Mouse (Mus musculus) retina, postnatal 1 day (tissue): ENCODE data around the gene Ermap.

ENCODE experiments used
- DNase-seq: peaks from one replicate; pipeline ENCODE4 v3.0.0-alpha.2; 2012

Gene Ermap

GRCm38 (mm10) chr4:119189864-119190263 is at the start of gene Ermap:
Ermap (minus strand) TSS chr4:119190011.
- no peak for DNase-seq

GRCm38 (mm10) chr4:119239181-119239682 is 49.4 kb upstream of the Ermap start:
- DNase-seq, result peak; percentile 89

- no peak for DNase-seq
Measured at GRCm38 (mm10) chr4:119238661-119239060, 48.9 kb upstream of the Ermap start.

- no peak for DNase-seq
Measured at GRCm38 (mm10) chr4:119234348-119234747, 44.5 kb upstream of the Ermap start.

GRCm38 (mm10) chr4:119233256-119233901 is 43.6 kb upstream of the Ermap start:
- peak; percentile 70 for DNase-seq

GRCm38 (mm10) chr4:119232410-119233255 is 42.8 kb upstream of the Ermap start, which contains the start of the genes AU022252 and P3h1:
AU022252 (minus strand) TSS chr4:119232712.
P3h1 (plus strand) TSS chr4:119232915.
- DNase-seq, result peak; percentile 100

- DNase-seq, result no peak
Measured at GRCm38 (mm10) chr4:119226751-119227150, 36.9 kb upstream of the Ermap start.

GRCm38 (mm10) chr4:119225719-119226118 is 35.9 kb upstream of the Ermap start:
- DNase-seq, result no peak

GRCm38 (mm10) chr4:119224534-119224933 is 34.7 kb upstream of the Ermap start:
- no peak for DNase-seq

GRCm38 (mm10) chr4:119223696-119224095 is 33.9 kb upstream of the Ermap start:
- peak; percentile 82 for DNase-seq

GRCm38 (mm10) chr4:119218169-119218568 is 28.4 kb upstream of the Ermap start, which contains the start of gene Tmem269:
Tmem269 (minus strand) TSS chr4:119218217.
- peak; percentile 35 for DNase-seq

GRCm38 (mm10) chr4:119216667-119217066 is 26.9 kb upstream of the Ermap start:
- DNase-seq, result peak; percentile 17

- DNase-seq, result peak; percentile 80
Measured at GRCm38 (mm10) chr4:119204672-119205071, 14.9 kb upstream of the Ermap start.

- DNase-seq, result no peak
Measured at GRCm38 (mm10) chr4:119198105-119198504, 8.3 kb upstream of the Ermap start.

GRCm38 (mm10) chr4:119195582-119196320 is 5.9 kb upstream of the Ermap start:
- DNase-seq, result no peak

- peak; percentile 92 for DNase-seq
Measured at GRCm38 (mm10) chr4:119194909-119195581, 5.2 kb upstream of the Ermap start, which contains the start of gene Svbp. Svbp (plus strand) TSS chr4:119195306.

GRCm38 (mm10) chr4:119192757-119193156 is 2.9 kb upstream of the Ermap start:
- DNase-seq, result no peak

GRCm38 (mm10) chr4:119191273-119191672 is 1.5 kb upstream of the Ermap start:
- no peak for DNase-seq

- no peak for DNase-seq
Measured at GRCm38 (mm10) chr4:119190618-119191017, 807 bp upstream of the Ermap start.

GRCm38 (mm10) chr4:119189392-119189791 is 419 bp downstream of the Ermap start:
- no peak for DNase-seq

- no peak for DNase-seq
Measured at GRCm38 (mm10) chr4:119188060-119188785, 1.6 kb downstream of the Ermap start.

GRCm38 (mm10) chr4:119185771-119186170 is 4.0 kb downstream of the Ermap start:
- DNase-seq, result no peak
